Mouse (Mus musculus): ENCODE results near the gene Adssl1.

DNA sequence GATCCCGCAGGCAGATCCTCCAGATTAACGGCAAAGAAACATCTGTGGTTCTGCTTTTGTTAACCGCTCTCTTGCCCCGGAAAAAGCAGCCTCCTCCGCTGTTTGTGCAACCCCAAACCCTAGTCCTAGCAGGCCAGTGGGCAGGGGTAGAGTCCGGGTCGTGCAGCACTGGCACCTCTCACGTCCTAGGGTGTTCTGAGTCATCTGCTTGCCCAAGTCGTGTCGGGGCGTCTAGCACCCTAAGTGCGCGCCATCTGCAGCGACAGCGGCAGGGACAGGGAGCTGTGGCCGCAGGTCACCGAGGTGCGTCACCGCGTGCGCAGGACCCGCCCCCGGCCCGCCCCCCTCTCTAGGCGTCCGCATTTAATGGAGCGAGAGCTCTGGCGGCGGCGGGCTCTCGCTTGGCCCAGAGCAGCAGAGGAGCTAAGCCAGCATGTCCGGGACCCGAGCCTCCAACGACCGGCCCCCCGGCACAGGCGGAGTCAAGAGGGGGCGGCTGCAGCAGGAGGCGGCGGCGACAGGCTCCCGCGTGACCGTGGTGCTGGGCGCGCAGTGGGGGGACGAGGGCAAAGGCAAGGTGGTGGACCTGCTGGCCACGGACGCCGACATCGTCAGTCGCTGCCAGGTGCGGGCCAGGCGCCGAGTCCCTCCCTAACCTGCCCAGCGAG lies at the start of gene Adssl1:
- TF ChIP-seq CTCF (IDR thresholded peaks at IDR 0.05; ENCODE audit: extremely low read depth, insufficient read depth, low read length) (no peak), POLR2A (IDR thresholded peaks at IDR 0.05; ENCODE audit: extremely low read depth, insufficient read depth, low read length) (no peak)

Data from cortical plate, adult 2 months (tissue).